Mouse (Mus musculus) left cerebral cortex, adult 18-20 months (tissue): ENCODE measurements around the gene Rbms3. TPM values are rescaled to one million over a fixed set of nuclear protein-coding genes. Genes with fewer than 3 reads are reported as not detected.
A peak's percentile ranks its signal among the peaks of the same experiment; 100 is the strongest.

Source experiments
- DNase-seq, 2 experiments: peaks; one replicate each; pipeline ENCODE4 v3.0.0; 2021 to 2022; ENCODE audit warnings: low spot score in 2 of 2, mixed read lengths in 1 of 2
- total RNA-seq, 2 experiments: library from RNA; stranded (reverse); gene quantifications; 2 replicates each; pipeline ENCODE4 v1.2.3; 2021

Gene Rbms3
- total RNA-seq, 2 experiments from 2014 or later = 11.6 to 12.9 TPM

DNA sequence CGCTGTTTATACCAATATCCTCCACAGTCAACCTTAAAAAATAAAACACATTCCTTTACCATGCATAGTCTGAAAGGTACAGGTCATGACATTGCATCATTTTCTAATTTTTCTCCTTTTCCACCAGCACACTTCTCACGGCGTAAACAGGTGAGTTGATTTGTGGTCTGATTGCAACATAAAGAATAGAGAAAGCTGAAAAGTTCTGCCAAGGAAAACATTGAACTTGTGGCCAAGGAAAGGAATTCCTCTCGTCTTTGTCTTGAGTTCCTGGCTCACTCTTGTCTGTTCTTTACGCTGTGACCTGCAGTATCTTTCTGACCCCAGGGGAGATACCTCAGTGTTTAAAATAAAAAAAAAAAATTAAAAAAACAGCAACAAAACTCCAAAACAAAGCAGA is 370.1 kb downstream of the Rbms3 start:
- DNase-seq = no peak

DNA sequence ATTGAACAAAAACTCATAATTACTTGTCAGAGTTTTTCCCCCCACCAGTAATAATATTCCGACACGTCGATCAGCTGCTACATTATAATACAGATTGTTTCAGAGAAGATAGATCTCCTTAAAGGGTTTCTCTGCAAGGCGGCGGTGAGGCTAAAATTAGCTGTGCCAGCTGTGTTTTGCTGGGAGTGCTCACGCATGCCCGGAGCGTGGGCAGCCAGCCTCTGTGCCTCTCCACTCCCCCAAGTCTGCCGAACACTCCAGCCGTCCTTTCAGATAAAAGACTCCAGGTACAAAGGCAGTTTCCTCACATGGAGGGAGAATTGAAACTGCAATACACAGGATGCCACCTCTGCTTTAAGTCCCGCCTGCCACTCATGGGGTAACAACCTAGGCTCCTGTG is 376.4 kb downstream of the Rbms3 start:
- DNase-seq = peak; percentile 35 to 37

DNA sequence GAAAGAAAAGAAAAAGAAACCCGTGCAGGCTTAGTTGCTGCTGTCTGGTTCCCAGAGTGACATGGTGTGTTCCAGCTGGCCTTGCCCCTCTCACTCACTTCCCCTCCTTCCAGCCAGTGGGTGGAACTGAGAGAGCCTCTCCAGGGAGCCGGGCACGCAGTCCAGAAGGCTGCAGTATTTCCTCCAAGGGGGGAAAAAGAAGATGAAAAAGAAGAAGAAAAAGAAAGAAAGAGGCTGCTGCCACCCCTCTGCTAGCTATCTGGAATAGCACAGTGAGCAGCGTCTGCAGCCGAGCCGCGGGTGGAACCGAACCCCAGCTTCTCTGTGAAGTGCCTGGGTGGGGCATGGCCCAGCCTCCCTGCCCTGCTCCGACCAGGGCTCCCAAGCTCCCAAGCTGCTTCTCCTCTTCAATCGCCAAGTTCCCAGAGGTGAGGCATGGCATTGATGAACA is 377.3 kb downstream of the Rbms3 start:
- peak; percentile 12 to 13 for DNase-seq

DNA sequence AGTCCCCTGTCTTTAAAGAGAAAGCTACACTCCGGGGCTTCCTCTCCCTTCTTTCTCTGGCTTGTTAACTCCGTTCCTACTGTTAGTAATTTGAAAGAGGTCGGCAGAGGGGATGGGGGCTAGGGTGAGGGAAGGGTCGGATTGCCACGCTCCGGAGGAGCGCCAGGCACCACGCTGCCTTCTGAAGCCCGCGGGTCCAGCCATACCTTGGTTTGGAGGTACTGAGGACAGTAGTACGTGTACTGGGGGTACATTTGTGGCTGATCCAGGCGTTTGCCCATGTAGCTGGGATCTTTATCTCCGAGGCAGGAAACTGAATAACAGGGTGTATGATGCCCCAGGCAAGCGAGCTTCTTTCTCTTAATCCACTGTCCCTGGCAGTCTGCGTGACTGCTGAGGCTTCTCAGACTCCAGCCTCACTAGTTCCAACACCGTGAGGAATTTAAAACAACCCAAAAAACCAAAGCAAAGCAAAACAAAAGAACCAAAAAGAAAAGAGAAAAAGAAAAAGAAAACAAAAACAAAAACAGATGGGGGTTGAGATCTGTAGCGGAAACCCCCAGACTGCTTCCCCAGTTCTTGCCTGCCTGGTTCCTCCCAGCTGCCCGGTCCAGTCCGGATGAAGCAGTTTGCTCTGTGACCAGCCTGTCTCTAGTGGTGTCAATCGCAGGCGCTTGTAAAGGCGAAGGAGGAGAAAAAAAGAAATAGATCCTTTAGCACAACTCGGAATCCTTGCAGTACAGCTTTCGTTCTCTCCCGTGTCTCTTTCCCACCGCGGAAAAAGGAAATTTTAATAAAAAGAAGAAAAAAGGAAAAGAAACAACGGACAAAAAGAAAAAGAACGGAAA is 378.0 kb downstream of the Rbms3 start:
- peak in 1 of 2 experiments; percentile 8 for DNase-seq

DNA sequence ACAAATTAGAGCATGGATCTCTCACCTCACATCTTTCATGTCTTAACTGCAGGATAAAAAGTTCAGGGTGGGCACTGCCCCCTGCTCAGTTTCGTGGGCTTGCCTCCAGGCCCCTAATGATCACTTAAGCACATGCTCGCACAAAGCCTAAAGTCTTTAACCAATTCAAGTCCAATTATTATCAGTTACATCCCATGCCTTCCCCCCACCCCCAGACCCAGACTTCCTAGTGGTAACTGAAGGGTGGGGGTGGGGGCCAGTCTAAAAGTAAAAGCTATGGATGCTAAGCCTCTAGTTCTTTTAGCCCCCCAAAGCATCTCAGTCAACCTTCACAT is 378.9 kb downstream of the Rbms3 start:
- DNase-seq = no peak

DNA sequence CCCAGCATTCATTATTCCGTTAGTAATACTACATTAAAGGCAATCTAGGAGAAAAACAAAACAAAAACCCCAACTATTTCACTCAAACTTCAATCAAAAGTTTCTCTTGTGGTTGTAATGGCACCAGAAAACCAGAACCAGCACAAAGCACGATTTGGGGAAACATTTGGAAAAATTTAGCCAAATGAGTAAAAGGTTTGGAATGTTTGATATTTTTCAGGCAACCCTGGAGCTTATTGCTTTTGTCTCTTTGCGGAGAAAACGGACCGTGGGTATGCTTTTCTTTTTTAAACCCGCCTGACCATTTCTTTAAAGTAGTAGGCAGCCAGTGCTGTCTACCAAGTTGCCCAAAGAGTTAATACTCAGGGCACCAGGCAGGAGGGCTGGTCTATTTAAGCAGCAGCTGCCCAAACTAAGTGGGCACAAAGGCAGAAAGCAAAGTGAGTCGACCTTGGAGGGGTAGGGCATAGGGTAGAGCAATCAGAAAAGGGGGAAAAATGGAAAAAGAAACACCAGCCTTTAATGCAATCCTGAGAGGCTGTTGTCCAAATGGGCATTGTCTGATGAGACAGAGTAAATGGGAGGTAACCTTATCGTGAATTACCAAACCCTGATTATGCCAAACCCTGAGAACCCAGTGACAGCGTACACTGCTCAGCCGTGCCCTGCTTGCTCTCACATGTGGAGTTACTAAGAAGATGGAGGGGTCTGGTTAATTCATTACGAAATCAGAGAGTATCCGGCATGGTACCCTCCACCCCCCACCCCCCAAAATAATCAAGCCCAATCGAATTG is 379.5 kb downstream of the Rbms3 start:
- DNase-seq = no peak

DNA sequence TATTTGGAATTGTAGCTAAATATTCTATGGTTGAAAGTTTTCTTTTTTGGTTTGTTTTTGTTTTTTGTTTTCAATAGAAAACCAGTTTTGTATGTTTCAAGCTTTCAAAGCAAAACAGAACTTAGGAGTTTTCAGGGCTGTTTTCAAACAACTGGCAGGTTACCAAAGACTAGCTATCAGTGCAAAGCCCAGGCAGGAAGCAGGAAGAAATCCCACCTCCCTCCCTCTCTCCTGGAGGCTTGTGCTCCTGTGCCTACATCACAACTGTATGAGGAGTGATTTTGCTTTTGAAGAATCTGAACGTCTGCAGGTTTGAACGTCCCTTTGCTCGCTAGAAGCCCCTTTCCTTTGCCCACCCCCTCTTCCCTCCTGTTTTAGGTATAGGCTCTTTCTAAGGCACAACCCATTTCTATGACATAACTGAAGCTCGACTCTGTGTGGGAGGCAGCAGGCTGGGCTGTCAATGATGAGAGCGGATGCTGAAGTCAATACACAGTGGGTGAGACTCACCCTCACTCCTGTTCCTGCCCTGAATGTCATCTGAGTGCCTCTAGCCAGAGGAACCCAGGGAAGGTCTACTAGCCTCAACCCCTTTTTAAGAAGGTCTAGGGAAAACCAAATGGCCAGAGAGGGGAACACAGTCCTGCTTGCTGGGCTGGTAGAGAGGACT is 382.3 kb downstream of the Rbms3 start:
- no peak for DNase-seq

DNA sequence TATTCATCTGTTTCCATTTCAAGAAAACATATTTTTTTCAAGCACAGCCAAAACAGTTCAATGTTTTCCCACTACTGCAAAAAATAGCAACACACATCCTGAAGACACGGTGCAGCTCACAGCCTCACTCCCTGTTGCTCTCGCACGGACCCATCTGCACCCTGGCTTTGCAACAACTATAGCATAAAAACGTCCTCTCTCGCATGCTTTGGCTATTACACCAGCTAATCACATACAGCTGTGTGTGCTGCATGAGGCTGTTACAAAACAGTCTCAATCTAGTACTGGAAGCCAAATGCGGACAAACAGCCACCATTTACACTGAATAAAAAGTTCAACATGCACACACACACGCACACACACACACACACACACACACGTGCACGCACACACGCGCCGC is 383.5 kb downstream of the Rbms3 start:
- DNase-seq = no peak

DNA sequence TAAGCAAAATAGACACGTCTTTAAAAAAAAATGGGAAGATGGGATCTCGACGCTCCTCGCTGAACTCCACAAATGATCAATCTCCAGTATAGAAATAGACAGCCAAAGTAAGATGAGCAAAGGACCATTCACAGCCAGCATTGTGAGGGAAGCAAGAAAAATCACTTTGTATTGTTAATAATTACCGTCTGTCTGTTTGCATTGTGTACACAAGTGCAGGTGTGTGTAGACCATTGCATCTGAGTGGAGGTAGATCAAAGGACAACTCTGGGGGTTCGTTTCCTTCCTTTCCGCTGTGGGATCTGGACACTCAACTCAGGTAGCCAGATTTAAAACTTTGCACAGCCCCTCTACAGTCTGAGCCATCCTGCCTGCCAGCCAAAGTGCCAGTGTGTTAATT is 386.3 kb downstream of the Rbms3 start:
- no peak for DNase-seq

DNA sequence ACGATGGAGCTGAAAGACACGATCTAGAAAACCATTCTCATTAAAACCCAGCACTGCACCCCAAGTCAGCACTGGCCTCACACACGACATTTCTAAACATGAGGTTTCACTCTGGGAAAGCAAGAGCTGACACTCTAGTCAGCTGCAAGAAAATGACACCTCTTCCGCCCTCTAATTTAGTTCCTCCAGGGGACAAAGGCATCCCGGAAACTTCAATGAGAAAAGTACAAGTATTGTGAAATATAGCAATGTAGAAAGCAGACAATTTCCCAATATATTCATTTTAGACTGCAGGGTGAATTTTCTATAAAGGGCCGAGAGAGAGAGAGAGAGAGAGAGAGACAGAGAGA is 395.0 kb downstream of the Rbms3 start:
- no peak for DNase-seq

DNA sequence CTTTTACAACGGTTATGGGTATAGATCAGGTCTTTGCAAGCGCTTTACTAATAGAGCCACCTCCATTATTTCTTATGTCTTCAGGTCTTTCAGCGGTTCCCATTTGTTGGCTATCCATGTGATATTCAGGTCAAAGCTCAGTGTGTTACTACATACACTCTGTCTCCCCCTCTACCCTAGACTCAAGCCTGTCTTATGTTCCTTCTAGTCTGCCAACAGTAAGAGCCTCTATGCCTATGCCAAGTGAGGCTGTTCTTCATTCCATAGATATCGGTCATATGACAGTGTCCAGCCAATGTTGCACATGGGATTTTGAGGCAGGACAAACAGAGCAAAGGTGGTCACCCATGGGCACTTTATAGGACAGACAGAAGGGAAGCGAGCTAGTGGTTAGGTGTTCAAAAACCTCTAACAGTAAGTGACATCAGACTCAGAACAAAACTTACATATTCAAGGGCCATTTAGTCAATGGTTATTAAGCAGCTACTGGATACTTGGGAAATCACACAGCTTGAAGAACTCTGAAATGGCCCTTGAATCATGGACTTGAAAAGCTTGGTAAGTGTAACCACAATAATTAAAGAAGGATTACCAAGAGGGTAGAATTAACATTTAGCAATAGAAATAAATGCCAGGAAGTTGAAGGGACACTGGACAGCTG is 395.5 kb downstream of the Rbms3 start:
- DNase-seq = no peak

DNA sequence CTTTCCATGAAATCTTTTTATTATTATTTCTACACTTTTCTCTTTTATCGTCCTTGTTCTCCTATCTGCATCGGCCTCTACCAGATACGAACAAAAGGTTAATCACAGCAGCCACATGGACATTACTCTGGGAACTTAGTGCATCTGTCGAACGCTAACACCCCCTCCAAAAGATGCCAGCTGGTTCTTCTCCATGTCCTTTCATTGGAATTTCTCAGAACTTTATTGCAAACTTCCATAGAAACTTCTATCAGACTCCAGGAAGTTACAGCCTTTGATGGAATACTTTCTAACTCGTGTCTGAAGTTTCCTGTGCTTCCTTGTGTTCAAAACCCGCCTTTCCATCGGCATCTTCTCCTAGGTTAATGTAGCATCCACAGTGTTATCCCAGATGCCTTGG is 407.0 kb downstream of the Rbms3 start:
- DNase-seq = no peak

DNA sequence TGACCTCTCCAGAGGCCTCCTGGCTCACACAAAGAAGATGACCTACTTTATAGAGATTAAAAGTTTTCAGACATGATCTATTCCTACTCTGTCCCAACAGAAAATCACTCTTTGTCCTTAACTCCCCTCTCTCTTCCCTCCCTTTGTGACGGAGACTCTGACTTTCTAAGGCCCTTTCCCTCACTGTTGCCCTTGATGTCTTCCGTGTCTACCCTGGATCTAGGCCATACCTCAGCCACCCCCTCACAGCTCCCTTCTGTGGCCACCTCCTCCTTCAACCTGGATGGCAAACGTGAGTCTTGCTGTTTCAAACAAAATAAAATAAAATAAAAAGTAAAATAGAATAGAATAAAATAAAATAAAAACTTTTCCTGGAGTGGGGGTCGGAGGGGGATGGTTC is 408.2 kb downstream of the Rbms3 start:
- DNase-seq = no peak

DNA sequence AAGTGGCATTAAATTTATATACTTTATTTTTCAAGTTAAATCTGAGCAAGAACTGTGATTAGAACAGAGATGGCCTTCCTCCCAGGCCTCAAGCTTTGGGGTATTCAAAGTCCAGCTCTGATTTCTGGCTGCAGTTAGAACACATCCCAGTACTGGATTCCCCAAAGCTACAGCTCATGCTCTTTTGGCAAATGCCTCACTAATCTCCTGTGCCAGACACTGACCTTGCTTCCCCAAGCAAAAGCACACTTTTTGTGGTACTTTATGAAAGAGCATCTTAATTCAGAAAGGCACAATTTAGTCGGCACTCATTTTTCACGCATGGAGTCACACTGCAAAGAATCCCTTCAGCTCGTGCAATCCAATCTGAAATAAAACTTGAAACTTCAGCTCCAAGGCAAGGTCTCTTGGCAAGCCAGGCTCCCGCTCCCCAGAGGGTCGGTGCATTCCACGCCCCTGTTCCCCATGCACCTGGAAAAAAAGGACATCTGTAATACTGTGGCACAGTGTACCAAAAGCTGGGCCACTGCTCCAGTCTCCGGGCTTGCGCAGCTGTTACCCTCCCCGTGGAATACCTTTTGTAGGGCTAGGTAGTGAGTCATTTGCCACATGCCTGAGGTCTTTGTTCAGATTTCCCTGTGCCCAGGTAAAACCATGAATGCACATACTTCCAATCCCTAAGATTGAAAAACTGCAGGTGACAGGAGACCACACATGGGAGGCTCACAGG is 413.5 kb downstream of the Rbms3 start:
- no peak for DNase-seq

DNA sequence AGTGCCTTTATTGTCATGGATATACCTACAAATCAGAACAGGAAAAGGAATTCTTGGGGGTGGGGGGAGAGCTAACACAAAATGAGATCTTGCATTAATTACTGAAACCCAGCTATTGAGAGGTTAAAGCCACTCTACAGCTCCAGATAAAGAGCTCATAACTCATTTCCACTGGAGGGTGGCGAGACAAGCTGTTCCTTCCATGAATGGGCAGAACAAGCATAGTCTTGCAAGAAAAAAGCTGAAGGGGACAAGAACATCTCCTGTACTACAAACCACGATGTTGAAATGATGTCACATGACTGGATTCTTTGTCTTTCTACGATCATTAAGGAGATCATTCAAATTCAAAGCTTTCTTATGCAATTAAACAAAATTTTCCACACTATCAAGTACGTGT is 417.7 kb downstream of the Rbms3 start:
- no peak for DNase-seq

DNA sequence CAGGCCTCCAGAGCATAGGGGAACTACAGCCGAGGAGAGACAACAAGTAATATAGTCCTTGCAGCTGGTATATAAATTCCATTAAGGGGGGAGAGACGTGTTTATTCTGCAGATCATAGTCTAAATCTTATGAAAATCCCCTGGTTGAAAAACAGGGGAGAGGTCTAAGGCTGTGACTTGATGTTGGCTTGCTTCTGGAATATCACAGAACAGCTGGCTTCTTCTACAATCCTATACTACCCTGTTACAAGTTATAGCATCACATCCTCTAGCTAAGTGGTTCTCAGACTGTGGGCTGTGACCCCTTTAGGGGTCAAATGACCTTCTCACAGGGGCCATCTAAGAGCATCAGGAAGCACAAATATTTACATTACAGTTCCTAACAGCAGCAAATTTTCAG is 419.4 kb downstream of the Rbms3 start:
- DNase-seq = no peak

DNA sequence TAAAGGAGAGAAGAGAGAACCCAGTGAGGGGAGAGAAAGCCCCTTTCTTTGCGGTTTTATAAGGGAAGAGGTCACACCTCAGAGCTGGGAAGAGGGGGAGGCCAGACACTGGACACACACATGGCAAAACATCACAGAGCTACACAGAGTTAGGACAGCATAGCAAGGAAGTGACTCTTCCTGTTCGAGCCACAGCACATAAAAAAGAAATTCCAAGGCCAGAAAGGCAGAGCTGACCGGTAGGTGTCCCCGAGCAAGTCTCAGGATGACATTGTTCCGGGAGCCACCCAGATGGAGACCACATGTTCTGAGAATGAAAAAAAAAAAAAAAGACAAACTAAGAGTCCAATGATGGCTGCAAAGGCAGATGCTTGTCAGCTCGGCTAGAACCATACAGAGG is 424.3 kb downstream of the Rbms3 start:
- no peak for DNase-seq

DNA sequence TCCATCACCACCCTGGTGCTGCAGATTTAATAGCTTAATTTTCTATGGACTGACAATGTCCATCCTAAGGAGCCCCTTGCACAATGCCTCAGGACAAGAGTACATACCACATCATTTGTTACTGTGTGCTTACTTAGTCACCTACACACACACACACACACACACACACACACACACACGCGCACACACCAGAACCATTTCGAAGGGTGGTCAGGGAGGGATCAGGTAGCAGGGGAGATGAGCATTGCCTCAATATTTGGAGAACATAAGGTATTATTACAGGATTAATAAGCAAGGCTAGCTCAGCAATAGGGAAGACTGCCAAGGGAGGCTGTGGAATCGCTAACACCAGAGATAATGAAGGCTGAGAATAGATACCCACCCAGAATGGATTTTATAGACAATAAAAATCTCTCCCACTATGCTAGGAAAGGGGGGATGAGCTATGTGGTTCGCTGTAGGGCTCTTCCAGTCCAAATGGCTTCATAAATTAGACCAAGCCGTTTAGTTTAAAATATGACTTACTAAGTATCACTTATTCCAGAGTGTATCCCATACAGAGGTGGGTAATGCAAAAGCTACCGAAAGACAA is 429.6 kb downstream of the Rbms3 start:
- no peak for DNase-seq

DNA sequence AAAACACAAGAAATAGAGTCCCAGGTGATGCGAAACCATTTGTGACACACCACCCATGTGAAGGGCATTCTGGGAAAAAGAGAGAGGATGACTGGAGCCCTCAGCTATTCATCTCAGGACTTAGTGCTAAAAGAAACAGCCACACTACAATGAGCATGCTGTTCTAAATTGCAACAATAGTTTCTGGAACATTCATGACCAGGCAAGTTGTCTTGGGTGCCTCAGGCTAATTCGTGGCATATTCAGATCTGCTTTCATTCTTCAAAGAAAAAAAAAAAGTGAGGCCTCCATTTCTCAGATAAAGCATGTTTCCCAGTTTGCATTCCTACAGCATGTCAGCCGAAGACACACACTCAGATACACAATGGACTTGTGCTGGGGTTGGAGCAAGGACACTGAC is 432.2 kb downstream of the Rbms3 start:
- no peak for DNase-seq
